Mouse (Mus musculus) CH12.LX (cell line): ENCODE data around the gene Sgpp1. TPM values are rescaled to one million over a fixed set of nuclear protein-coding genes. Genes with fewer than 3 reads are reported as not detected.

Source experiments
- DNase-seq: peaks from one replicate; pipeline ENCODE4 v3.0.0-alpha.2; 2013; ENCODE audit errors: extremely low read depth
- H3K27ac ChIP-seq: 2 replicates; pipeline ENCODE4 v1.5.1; 2012; ENCODE audit warnings: low read depth, mild to moderate bottlenecking, control low read depth, moderate library complexity; ENCODE audit not compliant: insufficient read depth
- H3K27me3 ChIP-seq: replicated peaks from 2 replicates; pipeline ENCODE3; 2012; ENCODE audit warnings: inconsistent platforms
- H3K36me3 ChIP-seq, 2 experiments: replicated peaks in 1 of 2; 2 replicates each; pipeline versions ENCODE3 to v1.6.1; 2012; ENCODE audit warnings: inconsistent platforms in 1 of 2, low read length in 1 of 2, mild to moderate bottlenecking in 1 of 2, mixed read lengths in 1 of 2, moderate library complexity in 1 of 2; ENCODE audit not compliant: control insufficient read depth in 1 of 2, insufficient read depth in 1 of 2
- H3K4me1 ChIP-seq, 2 experiments: 2 replicates each; pipeline ENCODE4 v1.6.1; 2012; ENCODE audit warnings: inconsistent platforms in 1 of 2, moderate library complexity in 1 of 2; ENCODE audit not compliant: insufficient read depth in 2 of 2, control insufficient read depth in 1 of 2
- H3K4me2 ChIP-seq: 2 replicates; pipeline ENCODE4 v1.6.1; 2012; ENCODE audit warnings: low read depth, mild to moderate bottlenecking, control low read depth; ENCODE audit not compliant: poor library complexity, insufficient read depth, severe bottlenecking
- H3K4me3 ChIP-seq, 3 experiments: fragments of 150-350 bp in 1 of 3; sonication (generic) in 1 of 3; replicated peaks in 1 of 3; 2 replicates each; pipeline versions ENCODE3 to v1.5.1; 2011 to 2012; ENCODE audit warnings: low read depth in 2 of 3, low read length in 2 of 3, mild to moderate bottlenecking in 2 of 3, moderate library complexity in 2 of 3, control low read depth in 1 of 3, improper control_type of control experiment in 1 of 3, inconsistent platforms in 1 of 3, mixed read lengths in 1 of 3; ENCODE audit not compliant: poor library complexity in 1 of 3
- H3K79me2 ChIP-seq: replicated peaks from 2 replicates; pipeline ENCODE4 v1.6.1; 2012; ENCODE audit warnings: mild to moderate bottlenecking, moderate library complexity; ENCODE audit not compliant: control insufficient read depth, poor library complexity, insufficient read depth, severe bottlenecking; ENCODE audit errors: extremely low read depth
- H3K9ac ChIP-seq: 2 replicates; pipeline ENCODE4 v1.6.1; 2012; ENCODE audit warnings: low read depth, mild to moderate bottlenecking, control low read depth, moderate library complexity; ENCODE audit not compliant: insufficient read depth
- H3K9me3 ChIP-seq: replicated peaks from 2 replicates; pipeline ENCODE3; 2012; ENCODE audit warnings: low read length, inconsistent platforms, mixed read lengths
- BHLHE40 ChIP-seq: IDR thresholded peaks from 2 replicates; pipeline ENCODE4 v1.6.1; 2011; ENCODE audit warnings: mild to moderate bottlenecking, low read depth, low read length, improper control_type of control experiment
- CHD1 ChIP-seq: IDR thresholded peaks from 2 replicates; pipeline ENCODE4 v1.6.1; 2012; ENCODE audit warnings: low read depth, low read length, improper control_type of control experiment, inconsistent platforms
- CTCF ChIP-seq, 2 experiments: IDR thresholded peaks in 1 of 2; conservative IDR thresholded peaks in 1 of 2; 2 replicates each; pipeline ENCODE4 v1.5.1; 2011 to 2012; ENCODE audit warnings: low read depth in 2 of 2, low read length in 2 of 2, improper control_type of control experiment in 1 of 2, inconsistent platforms in 1 of 2, mild to moderate bottlenecking in 1 of 2, moderate library complexity in 1 of 2
- EP300 ChIP-seq: IDR thresholded peaks from 2 replicates; pipeline ENCODE4 v1.6.1; 2011; ENCODE audit warnings: low read length, improper control_type of control experiment
- HCFC1 ChIP-seq: IDR thresholded peaks from 2 replicates; pipeline ENCODE4 v1.6.1; 2012; ENCODE audit warnings: low read depth, mild to moderate bottlenecking, inconsistent platforms, low read length, improper control_type of control experiment
- IRF4 ChIP-seq: IDR thresholded peaks from 2 replicates; pipeline ENCODE4 v1.6.1; 2014; ENCODE audit warnings: low read depth, mild to moderate bottlenecking, inconsistent platforms, low read length, improper control_type of control experiment
- JUN ChIP-seq: IDR thresholded peaks from 2 replicates; pipeline ENCODE4 v1.6.1; 2011; ENCODE audit warnings: low read depth, mild to moderate bottlenecking, low read length, improper control_type of control experiment, moderate library complexity; ENCODE audit not compliant: insufficient read depth
- JUND ChIP-seq: conservative IDR thresholded peaks from 2 replicates; pipeline ENCODE4 v1.6.1; 2011; ENCODE audit warnings: low read depth, low read length, improper control_type of control experiment
- KAT2A ChIP-seq: IDR thresholded peaks from 2 replicates; pipeline ENCODE4 v1.6.1; 2012; ENCODE audit warnings: low read length, improper control_type of control experiment, inconsistent platforms; ENCODE audit not compliant: insufficient replicate concordance
- MAFK ChIP-seq: IDR thresholded peaks from 2 replicates; pipeline ENCODE4 v1.6.1; 2011; ENCODE audit warnings: low read length, improper control_type of control experiment; ENCODE audit not compliant: insufficient replicate concordance
- MAZ ChIP-seq: IDR thresholded peaks from 2 replicates; pipeline ENCODE4 v1.6.1; 2012; ENCODE audit warnings: low read depth, mild to moderate bottlenecking, inconsistent platforms, low read length, improper control_type of control experiment, moderate library complexity
- MEF2A ChIP-seq: IDR thresholded peaks from 2 replicates; pipeline ENCODE4 v1.6.1; 2014; ENCODE audit warnings: low read depth, mild to moderate bottlenecking, inconsistent platforms, low read length, improper control_type of control experiment, borderline replicate concordance
- RAD21 ChIP-seq: IDR thresholded peaks from 2 replicates; pipeline ENCODE4 v1.6.1; 2011; ENCODE audit warnings: low read depth, mild to moderate bottlenecking, low read length, improper control_type of control experiment, moderate library complexity
- SMC3 ChIP-seq: IDR thresholded peaks from 2 replicates; pipeline ENCODE4 v1.6.1; 2011; ENCODE audit warnings: low read depth, low read length, improper control_type of control experiment
- TBP ChIP-seq: conservative IDR thresholded peaks from 2 replicates; pipeline ENCODE4 v1.6.1; 2011; ENCODE audit warnings: low read depth, low read length, improper control_type of control experiment
- TCF12 ChIP-seq: IDR thresholded peaks from 2 replicates; pipeline ENCODE4 v1.6.1; 2014; ENCODE audit warnings: low read depth, mild to moderate bottlenecking, inconsistent platforms, low read length, improper control_type of control experiment
- USF2 ChIP-seq: conservative IDR thresholded peaks from 2 replicates; pipeline ENCODE4 v1.6.1; 2011; ENCODE audit warnings: low read depth, low read length, improper control_type of control experiment
- ZMIZ1 ChIP-seq: IDR thresholded peaks from 2 replicates; pipeline ENCODE4 v1.6.1; 2012; ENCODE audit warnings: low read depth, mild to moderate bottlenecking, inconsistent platforms, low read length, improper control_type of control experiment
- dilution Hi-C: fragments of 300-500 bp; cut with MboI; formaldehyde crosslinking; loops from 2 replicates; pipeline ENCODE4 v1.14.3; 2020; ENCODE audit warnings: low sequenced_read_pairs; ENCODE audit not compliant: extremely low pct_unique_long_range_greater_than_20kb, extremely low pct_ligation_motif_present
- in situ Hi-C: fragments of 300-500 bp; cut with MboI; formaldehyde crosslinking; loops from 3 replicates; pipeline ENCODE4 v1.14.3; 2019; ENCODE audit warnings: low sequenced_read_pairs, low pct_ligation_motif_present, low pct_unique_long_range_greater_than_20kb, mixed read lengths
- polyA plus RNA-seq: library from polyadenylated mRNA; unstranded; fragments of >175 nt; gene quantifications from 2 replicates; pipeline ENCODE4 v1.2.1, GENCODE M21; 2012; ENCODE audit warnings: low read depth; ENCODE audit not compliant: insufficient read length
- total RNA-seq, 2 experiments: library from RNA; depleted of rRNA; stranded (reverse); fragments of 300-350 nt in 1 of 2; fragments of >200 nt in 1 of 2; gene quantifications; 2 replicates each; pipeline ENCODE4 v1.2.3; 2012 to 2014

Sgpp1 gene
- total and polyA plus RNA-seq, 3 experiments = 17.3 to 43.9 (median 23.6) TPM

- Histone ChIP-seq H3K9me3 (no peaks in the 10 kb centered on the region), H3K9ac (no peak overlapping the region), H3K4me2 (no peak overlapping the region), H3K4me1 (peaks cover 5 to 36% of the 10 kb centered on the region in 2 experiments), H3K4me3 (no peak overlapping the region), H3K36me3 (peaks cover 0 to 45% of the 10 kb centered on the region in 2 experiments), H3K27me3 (no peaks in the 10 kb centered on the region), H3K27ac (no peak overlapping the region), H3K79me2 (peaks cover 22% of the 10 kb centered on the region)
- peak; percentile 56 for DNase-seq
- in situ Hi-C loops (no loop called here), dilution Hi-C loops (no loop called here)
- peak; percentile 37 for TF ChIP-seq RAD21
- no peak for TF ChIP-seq MEF2A
- TF ChIP-seq USF2 = no peak
- no peak for TF ChIP-seq JUN
- TF ChIP-seq MAZ = no peak
- peak; percentile 60 for TF ChIP-seq SMC3
- no peak for TF ChIP-seq KAT2A
- TF ChIP-seq EP300 = no peak
- TF ChIP-seq CTCF (conservative IDR thresholded peaks at IDR 0.05 in 1 of 2, IDR thresholded peaks at IDR 0.05 in 1 of 2; ENCODE audit: low read depth in 2 of 2, low read length in 2 of 2) = peak in 1 of 2 experiments; percentile 66; a peak in 2 of 4 replicates
These were observed 63.7 kb downstream of the Sgpp1 start for GRCm38 (mm10) chr12:75671759-75672315.

GRCm38 (mm10) chr12:75670611-75671010, 64.9 kb downstream of the Sgpp1 start:
- TF ChIP-seq MAFK (no peak), JUND (no peak), USF2 (no peak), HCFC1 (no peak), TCF12 (no peak), IRF4 (no peak), ZMIZ1 (no peak), JUN (no peak), EP300 (no peak), CTCF (conservative IDR thresholded peaks at IDR 0.05 in 1 of 2, IDR thresholded peaks at IDR 0.05 in 1 of 2; ENCODE audit: low read depth in 2 of 2, low read length in 2 of 2) (no peak), CHD1 (no peak), RAD21 (no peak), BHLHE40 (no peak), MEF2A (no peak), TBP (no peak)
- no peak for DNase-seq
- peak overlapping the region; percentile 96 for H3K9ac ChIP-seq
- peaks cover 22% of the 10 kb centered on the region for H3K79me2 ChIP-seq
- peaks cover 0 to 44% of the 10 kb centered on the region in 2 experiments for H3K36me3 ChIP-seq
- H3K27ac ChIP-seq = no peak overlapping the region
- in situ Hi-C loops = no loop called here
- H3K4me3 ChIP-seq = peak overlapping the region; percentile 76 to 95 (median 79)
- dilution Hi-C loops = no loop called here
- H3K9me3 ChIP-seq = no peaks in the 10 kb centered on the region
- no peaks in the 10 kb centered on the region for H3K27me3 ChIP-seq
- H3K4me2 ChIP-seq = peak overlapping the region; percentile 66
- H3K4me1 ChIP-seq = peaks cover 5 to 44% of the 10 kb centered on the region in 2 experiments
